Mouse (Mus musculus) small intestine, adult 2 months (tissue): Measurements from ENCODE around the gene Neurl1a.

Experiments
- CTCF ChIP-seq: fragments of 200-500 bp; IDR thresholded peaks from 2 replicates; pipeline ENCODE4 v1.5.1; 2012; ENCODE audit warnings: low read depth, mild to moderate bottlenecking, control low read depth, inconsistent platforms, low read length, moderate library complexity, mixed read lengths; ENCODE audit not compliant: insufficient replicate concordance, insufficient read length; ENCODE audit errors: extremely low read depth
- POLR2A ChIP-seq: fragments of 200-500 bp; IDR thresholded peaks from 2 replicates; pipeline ENCODE4 v1.6.1; 2012; ENCODE audit warnings: low read depth, mild to moderate bottlenecking, control low read depth, inconsistent platforms, low read length, moderate library complexity

- TF ChIP-seq CTCF (no peak), POLR2A (no peak)
Observed at GRCm38 (mm10) chr19:47247791-47248190, 69.2 kb downstream of the Neurl1a start.
